Mouse (Mus musculus) midbrain, postnatal 0 days (tissue): ENCODE measurements around the gene Tecpr1. TPM values are rescaled to one million over a fixed set of nuclear protein-coding genes. Genes with fewer than 3 reads are reported as not detected.

Source experiments
- ATAC-seq: fragments of 200-750 bp; cut with Nextera tagmentation; 2 replicates; pipeline ENCODE4 v1.8.0; 2017; ENCODE audit warnings: moderate number of reproducible peaks, mild to moderate bottlenecking, moderate TSS enrichment, moderate library complexity; ENCODE audit not compliant: low FRiP score
- DNase-seq: peaks from one replicate; pipeline ENCODE4 v3.0.0-alpha.2; 2015; ENCODE audit warnings: low spot score
- H3K27ac ChIP-seq: fragments of 300-500 bp; sonication (generic); 2 replicates; pipeline ENCODE4 v1.5.1; 2014; ENCODE audit warnings: low read depth, mild to moderate bottlenecking, low read length, mixed read lengths
- H3K27me3 ChIP-seq: fragments of 300-500 bp; sonication (generic); 2 replicates; pipeline ENCODE4 v1.6.1; 2014; ENCODE audit warnings: low read length, control low read depth, mixed read lengths; ENCODE audit not compliant: insufficient read depth
- H3K36me3 ChIP-seq: fragments of 300-500 bp; sonication (generic); 2 replicates; pipeline ENCODE4 v1.6.1; 2014; ENCODE audit warnings: low read length, control low read depth, mixed read lengths; ENCODE audit not compliant: insufficient read depth
- H3K4me1 ChIP-seq: fragments of 300-500 bp; sonication (generic); 2 replicates; pipeline ENCODE4 v1.6.1; 2014; ENCODE audit warnings: mild to moderate bottlenecking, control low read depth, antibody characterized with exemption, low read length, mixed read lengths; ENCODE audit not compliant: insufficient read depth
- H3K4me2 ChIP-seq: fragments of 300-500 bp; sonication (generic); 2 replicates; pipeline ENCODE4 v1.6.1; 2014; ENCODE audit warnings: low read depth, mild to moderate bottlenecking, low read length, mixed read lengths; ENCODE audit not compliant: poor library complexity, severe bottlenecking
- H3K4me3 ChIP-seq: fragments of 300-500 bp; sonication (generic); 2 replicates; pipeline ENCODE4 v1.5.1; 2014; ENCODE audit warnings: low read depth, mild to moderate bottlenecking, low read length, moderate library complexity
- H3K9ac ChIP-seq: fragments of 300-500 bp; sonication (generic); replicated peaks from 2 replicates; pipeline ENCODE4 v1.6.1; 2014; ENCODE audit warnings: mild to moderate bottlenecking, low read length, moderate library complexity, mixed read lengths; ENCODE audit not compliant: poor library complexity, severe bottlenecking
- H3K9me3 ChIP-seq: fragments of 300-500 bp; sonication (generic); 2 replicates; pipeline ENCODE4 v1.6.1; 2016; ENCODE audit warnings: low read length, control low read depth
- CTCF ChIP-seq: IDR thresholded peaks from 2 replicates; pipeline ENCODE4 v1.5.1; 2016; ENCODE audit warnings: antibody characterized with exemption, mild to moderate bottlenecking
- WGBS: fragments of 180-500 bp; shearing (Covaris S2); extraction: QIAGEN DNeasy Blood & Tissue Kit; methylation state at CpG from one replicate; pipeline ENCODE4 v1.1.7; 2014; 5-methylcytosine and 5-hydroxymethylcytosine counted together
- polyA plus RNA-seq: library from polyadenylated mRNA; unstranded; fragments of >200 nt; fragmentation: Nextera tagmentation; extraction: Ambion mirVana; gene quantifications from 2 replicates; pipeline ENCODE4 v1.2.1, GENCODE M21; 2015
- total RNA-seq: library from RNA; depleted of rRNA; stranded (reverse); fragments of >200 nt; gene quantifications from 2 replicates; pipeline ENCODE4 v1.2.3, GENCODE M21; 2014

The Tecpr1 gene
- total and polyA plus RNA-seq, 2 experiments from 2014 or later = 37.3 to 65.4 TPM

GRCm38 (mm10) chr5:144169275-144169975, 54.0 kb downstream of the Tecpr1 start:
- no peak for ATAC-seq
- Histone ChIP-seq H3K27ac (peak overlapping the region; percentile 26; the same call in 1 of the 2 replicates), H3K36me3 (peaks cover 47% of the 10 kb centered on the region), H3K4me2 (no peak overlapping the region), H3K4me1 (no peaks in the 10 kb centered on the region), H3K9me3 (no peaks in the 10 kb centered on the region), H3K27me3 (no peaks in the 10 kb centered on the region), H3K9ac (no peak overlapping the region), H3K4me3 (no peak overlapping the region)
- WGBS = 82% methylated on average over 8 of the region's 8 CpGs
- DNase-seq = peak; percentile 32
- no peak for TF ChIP-seq CTCF

- H3K27ac ChIP-seq = no peak overlapping the region
- no peak overlapping the region for H3K4me3 ChIP-seq
- DNase-seq (no peak), ATAC-seq (no peak)
- TF ChIP-seq CTCF = no peak
- H3K27me3 ChIP-seq = no peaks in the 10 kb centered on the region
- H3K4me2 ChIP-seq = no peak overlapping the region
- H3K4me1 ChIP-seq = no peaks in the 10 kb centered on the region
- peaks cover 35% of the 10 kb centered on the region for H3K36me3 ChIP-seq
- H3K9me3 ChIP-seq = no peaks in the 10 kb centered on the region
- WGBS = 97% methylated on average over 3 of the region's 3 CpGs
- H3K9ac ChIP-seq = no peak overlapping the region
Measured at GRCm38 (mm10) chr5:144165756-144166155, 57.7 kb downstream of the Tecpr1 start.

- Histone ChIP-seq H3K27ac (no peak overlapping the region), H3K9ac (no peak overlapping the region), H3K4me3 (no peak overlapping the region), H3K4me1 (no peaks in the 10 kb centered on the region), H3K4me2 (no peak overlapping the region), H3K36me3 (peaks cover 38% of the 10 kb centered on the region; the same call in 1 of the 2 replicates), H3K27me3 (no peaks in the 10 kb centered on the region), H3K9me3 (no peaks in the 10 kb centered on the region)
- WGBS = 69% methylated on average over 10 of the region's 10 CpGs
- ATAC-seq = no peak
- TF ChIP-seq CTCF = no peak
- DNase-seq = peak; percentile 5
Measured at GRCm38 (mm10) chr5:144162813-144163517, 60.5 kb downstream of the Tecpr1 start.

- ATAC-seq (no peak), DNase-seq (no peak)
- TF ChIP-seq CTCF = no peak
- no peak overlapping the region for H3K27ac ChIP-seq
- no peak overlapping the region for H3K4me2 ChIP-seq
- H3K4me3 ChIP-seq = no peak overlapping the region
- no peaks in the 10 kb centered on the region for H3K4me1 ChIP-seq
- H3K36me3 ChIP-seq = peaks cover 44% of the 10 kb centered on the region
- H3K27me3 ChIP-seq = no peaks in the 10 kb centered on the region
- no peaks in the 10 kb centered on the region for H3K9me3 ChIP-seq
- no peak overlapping the region for H3K9ac ChIP-seq
- 76% methylated on average over 5 of the region's 5 CpGs for WGBS
Measured at GRCm38 (mm10) chr5:144162080-144162812, 61.2 kb downstream of the Tecpr1 start.

- no peak for ATAC-seq
- TF ChIP-seq CTCF = no peak
- H3K27me3 ChIP-seq = no peaks in the 10 kb centered on the region
- no peak overlapping the region for H3K9ac ChIP-seq
- no peaks in the 10 kb centered on the region for H3K9me3 ChIP-seq
- WGBS = 86% methylated on average over 8 of the region's 8 CpGs
- H3K36me3 ChIP-seq = peaks cover 34% of the 10 kb centered on the region
- H3K4me3 ChIP-seq = no peak overlapping the region
- no peak overlapping the region for H3K4me2 ChIP-seq
- H3K4me1 ChIP-seq = no peaks in the 10 kb centered on the region
- no peak overlapping the region; the same call in 1 of the 2 replicates for H3K27ac ChIP-seq
- DNase-seq = no peak
Measured at GRCm38 (mm10) chr5:144159137-144159536, 64.3 kb downstream of the Tecpr1 start.
